Mouse (Mus musculus) forebrain, embryonic 14.5 days (tissue): ENCODE measurements around the gene Slc10a7. TPM values are rescaled to one million over a fixed set of nuclear protein-coding genes. Genes with fewer than 3 reads are reported as not detected.

Experiments
- ATAC-seq: fragments of 200-750 bp; cut with Nextera tagmentation; 2 replicates; pipeline ENCODE4 v1.8.0; 2017; ENCODE audit warnings: mild to moderate bottlenecking, moderate library complexity
- DNase-seq: peaks from one replicate; pipeline ENCODE4 v3.0.0-alpha.2; 2015; ENCODE audit warnings: low spot score
- H3K27ac ChIP-seq: fragments of 300-500 bp; sonication (generic); 2 replicates; pipeline ENCODE4 v1.5.1; 2014; ENCODE audit warnings: low read depth, mild to moderate bottlenecking, control low read depth, low read length, moderate library complexity
- H3K27me3 ChIP-seq: fragments of 300-500 bp; sonication (generic); replicated peaks from 2 replicates; pipeline ENCODE4 v1.6.1; 2014; ENCODE audit warnings: low read length, control low read depth, mixed read lengths; ENCODE audit not compliant: control insufficient read depth, insufficient read depth
- H3K36me3 ChIP-seq: fragments of 300-500 bp; sonication (generic); 2 replicates; pipeline ENCODE4 v1.6.1; 2014; ENCODE audit warnings: low read length, control low read depth; ENCODE audit not compliant: control insufficient read depth, insufficient read depth
- H3K4me1 ChIP-seq: fragments of 300-500 bp; sonication (generic); 2 replicates; pipeline ENCODE4 v1.6.1; 2014; ENCODE audit warnings: antibody characterized with exemption, low read length, control low read depth; ENCODE audit not compliant: control insufficient read depth, insufficient read depth
- H3K4me2 ChIP-seq: fragments of 300-500 bp; sonication (generic); 2 replicates; pipeline ENCODE4 v1.6.1; 2014; ENCODE audit warnings: mild to moderate bottlenecking, control low read depth, low read length
- H3K4me3 ChIP-seq: fragments of 300-500 bp; sonication (generic); 2 replicates; pipeline ENCODE4 v1.5.1; 2014; ENCODE audit warnings: low read depth, low read length, control low read depth
- H3K9ac ChIP-seq: fragments of 300-500 bp; sonication (generic); 2 replicates; pipeline ENCODE4 v1.6.1; 2014; ENCODE audit warnings: mild to moderate bottlenecking, low read length, control low read depth, moderate library complexity
- H3K9me3 ChIP-seq: fragments of 300-500 bp; sonication (generic); replicated peaks from 2 replicates; pipeline ENCODE4 v1.6.1; 2016; ENCODE audit warnings: low read length, control low read depth, mixed read lengths; ENCODE audit not compliant: control insufficient read depth
- WGBS: fragments of 180-500 bp; shearing (Covaris S2); extraction: QIAGEN DNeasy Blood & Tissue Kit; methylation state at CpG from one replicate; pipeline ENCODE4 v1.1.7; 2014; 5-methylcytosine and 5-hydroxymethylcytosine counted together
- polyA plus RNA-seq: library from polyadenylated mRNA; unstranded; fragments of >200 nt; fragmentation: Nextera tagmentation; extraction: Ambion mirVana; gene quantifications from 2 replicates; pipeline ENCODE4 v1.2.1, GENCODE M21; 2014

Slc10a7 gene
- polyA plus RNA-seq, 1 experiment from 2014 or later, result 5.2 TPM

- DNase-seq, result peak; percentile 22
- peak; percentile 30; the same call in 1 of the 2 replicates for ATAC-seq
- Histone ChIP-seq H3K4me3 (no peak overlapping the region), H3K9me3 (no peaks in the 10 kb centered on the region), H3K4me2 (no peak overlapping the region), H3K27ac (peak overlapping the region; percentile 14; the same call in 1 of the 2 replicates), H3K27me3 (no peaks in the 10 kb centered on the region), H3K36me3 (no peaks in the 10 kb centered on the region), H3K4me1 (peaks cover 12% of the 10 kb centered on the region), H3K9ac (no peak overlapping the region)
- WGBS, result 63% methylated on average over 8 of the region's 8 CpGs
Measured at GRCm38 (mm10) chr8:78635241-78635771, 126.2 kb downstream of the Slc10a7 start.

GRCm38 (mm10) chr8:78641919-78642318, 132.8 kb downstream of the Slc10a7 start:
- WGBS, result 92% methylated on average over 9 of the region's 9 CpGs
- ATAC-seq, result no peak
- no peak overlapping the region for H3K4me2 ChIP-seq

GRCm38 (mm10) chr8:78642376-78642775, 133.2 kb downstream of the Slc10a7 start:
- Histone ChIP-seq H3K4me2 (no peak overlapping the region), H3K9me3 (no peaks in the 10 kb centered on the region), H3K27ac (no peak overlapping the region), H3K9ac (no peak overlapping the region), H3K4me3 (no peak overlapping the region), H3K4me1 (no peaks in the 10 kb centered on the region), H3K27me3 (no peaks in the 10 kb centered on the region), H3K36me3 (no peaks in the 10 kb centered on the region)
- ATAC-seq (no peak), DNase-seq (no peak)
- 80% methylated on average over 5 of the region's 5 CpGs for WGBS

More at GRCm38 (mm10) chr8:78641919-78642318, 132.8 kb downstream of the Slc10a7 start:
- Histone ChIP-seq H3K9me3 (no peaks in the 10 kb centered on the region), H3K4me1 (no peaks in the 10 kb centered on the region), H3K27me3 (no peaks in the 10 kb centered on the region), H3K4me3 (no peak overlapping the region), H3K9ac (no peak overlapping the region), H3K27ac (no peak overlapping the region), H3K36me3 (no peaks in the 10 kb centered on the region)
- DNase-seq, result no peak

- no peak overlapping the region for H3K4me3 ChIP-seq
- H3K9ac ChIP-seq, result no peak overlapping the region
- no peaks in the 10 kb centered on the region for H3K4me1 ChIP-seq
- DNase-seq (peak; percentile 57), ATAC-seq (no peak; the same call in 1 of the 2 replicates)
- H3K36me3 ChIP-seq, result no peaks in the 10 kb centered on the region
- WGBS, result 58% methylated on average over 8 of the region's 8 CpGs
- H3K27me3 ChIP-seq, result no peaks in the 10 kb centered on the region
- no peak overlapping the region for H3K4me2 ChIP-seq
- no peak overlapping the region for H3K27ac ChIP-seq
- H3K9me3 ChIP-seq, result no peaks in the 10 kb centered on the region
Measured at GRCm38 (mm10) chr8:78647000-78647656, 138.0 kb downstream of the Slc10a7 start.

GRCm38 (mm10) chr8:78647846-78648245, 138.7 kb downstream of the Slc10a7 start:
- DNase-seq (no peak), ATAC-seq (no peak)
- no peaks in the 10 kb centered on the region for H3K27me3 ChIP-seq
- no peaks in the 10 kb centered on the region for H3K4me1 ChIP-seq
- H3K27ac ChIP-seq, result no peak overlapping the region
- H3K4me2 ChIP-seq, result no peak overlapping the region
- WGBS, result 75% methylated on average over 4 of the region's 4 CpGs
- no peaks in the 10 kb centered on the region for H3K36me3 ChIP-seq
- H3K9ac ChIP-seq, result no peak overlapping the region
- no peak overlapping the region for H3K4me3 ChIP-seq
- H3K9me3 ChIP-seq, result no peaks in the 10 kb centered on the region

- Histone ChIP-seq H3K4me1 (no peaks in the 10 kb centered on the region), H3K4me3 (no peak overlapping the region), H3K27ac (no peak overlapping the region), H3K36me3 (no peaks in the 10 kb centered on the region), H3K27me3 (no peaks in the 10 kb centered on the region), H3K4me2 (no peak overlapping the region), H3K9ac (no peak overlapping the region), H3K9me3 (no peaks in the 10 kb centered on the region)
- ATAC-seq, result no peak
- DNase-seq, result peak; percentile 76
- WGBS, result 52% methylated on average over 7 of the region's 7 CpGs
Measured at GRCm38 (mm10) chr8:78648918-78649317, 139.8 kb downstream of the Slc10a7 start.

- Histone ChIP-seq H3K4me3 (no peak overlapping the region), H3K9me3 (no peaks in the 10 kb centered on the region), H3K4me1 (no peaks in the 10 kb centered on the region), H3K9ac (no peak overlapping the region), H3K27ac (no peak overlapping the region), H3K4me2 (no peak overlapping the region), H3K36me3 (no peaks in the 10 kb centered on the region), H3K27me3 (no peaks in the 10 kb centered on the region)
- ATAC-seq (no peak), DNase-seq (no peak)
- 76% methylated on average over 3 of the region's 3 CpGs for whole genome bisulfite sequencing
Measured at GRCm38 (mm10) chr8:78651670-78652069, 142.5 kb downstream of the Slc10a7 start.

- Histone ChIP-seq H3K27ac (no peak overlapping the region), H3K9me3 (no peaks in the 10 kb centered on the region), H3K27me3 (no peaks in the 10 kb centered on the region), H3K4me3 (no peak overlapping the region), H3K4me2 (no peak overlapping the region), H3K36me3 (no peaks in the 10 kb centered on the region), H3K4me1 (no peaks in the 10 kb centered on the region), H3K9ac (no peak overlapping the region)
- DNase-seq (no peak), ATAC-seq (no peak)
- 36% methylated on average over 1 of the region's 1 CpGs for WGBS
Measured at GRCm38 (mm10) chr8:78655351-78656045, 146.4 kb downstream of the Slc10a7 start.
